Mouse (Mus musculus): ENCODE data around the gene Entpd8. TPM values are rescaled to one million over a fixed set of nuclear protein-coding genes. Genes with fewer than 3 reads are reported as not detected.

Gene Entpd8
- not detected in 2 replicates for polyA plus RNA-seq (2015; fragmentation: Nextera tagmentation; extraction: Ambion mirVana)

DNA sequence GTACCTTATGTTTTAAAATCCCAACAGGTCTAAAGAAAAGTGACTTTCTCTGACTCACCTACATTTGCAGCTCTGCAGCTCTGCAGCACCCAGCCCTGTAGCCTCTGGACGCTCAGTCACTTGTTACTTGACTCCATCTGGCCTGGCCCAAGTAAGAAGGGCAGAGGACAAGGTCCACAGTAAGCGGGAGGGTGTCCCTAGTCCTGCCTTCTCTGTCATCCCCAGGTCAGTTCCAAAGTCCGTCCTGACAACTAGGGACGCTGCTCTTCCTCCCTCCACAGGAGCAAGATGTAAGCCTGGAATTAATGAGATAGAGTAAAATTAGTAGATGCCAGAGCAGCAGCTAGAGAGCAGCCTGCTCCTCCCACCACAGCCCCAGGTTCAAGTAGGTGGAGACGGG lies at the start of gene Entpd8:
Gene Entpd8, plus strand, starts transcription at position 229 of the 400 bp plus-strand sequence.
- no peak within 1 kb of the TSS for H3K4me3 ChIP-seq
- H3K9me3 ChIP-seq, result no peaks in the 10 kb centered on the region
- no peaks in the 10 kb centered on the region for H3K36me3 ChIP-seq (replicated peaks)
- H3K27me3 ChIP-seq (replicated peaks), result no peaks in the 10 kb centered on the region
- WGBS, result 65% methylated on average over 5 of the region's 5 CpGs
- no peak for ATAC-seq (replicated peaks)
- no peak within 1 kb of the TSS for H3K27ac ChIP-seq
- H3K4me1 ChIP-seq, result no peaks in the 10 kb centered on the region
- no peak within 1 kb of the TSS for H3K9ac ChIP-seq
- H3K4me2 ChIP-seq, result no peak within 1 kb of the TSS

GRCm38 (mm10) chr2:25034994-25035393 lies 45.1 kb upstream of the Entpd8 start:
- H3K4me1 ChIP-seq, result no peaks in the 10 kb centered on the region
- H3K27me3 ChIP-seq (replicated peaks), result no peaks in the 10 kb centered on the region
- no peaks in the 10 kb centered on the region for H3K9me3 ChIP-seq
- no peak overlapping the region for H3K9ac ChIP-seq
- ATAC-seq (replicated peaks), result no peak
- H3K4me2 ChIP-seq, result no peak overlapping the region
- H3K27ac ChIP-seq, result no peak overlapping the region
- no peak overlapping the region for H3K4me3 ChIP-seq
- no peaks in the 10 kb centered on the region for H3K36me3 ChIP-seq (replicated peaks)
- 95% methylated on average over 4 of the region's 4 CpGs for WGBS

GRCm38 (mm10) chr2:25040089-25040488 lies 40.0 kb upstream of the Entpd8 start:
- no peak for ATAC-seq (replicated peaks)
- WGBS, result 83% methylated on average over 5 of the region's 5 CpGs
- H3K4me1 ChIP-seq, result no peaks in the 10 kb centered on the region

GRCm38 (mm10) chr2:25050921-25051320 lies 29.2 kb upstream of the Entpd8 start:
- 87% methylated on average over 7 of the region's 7 CpGs for WGBS
- Histone ChIP-seq H3K4me1 (peaks cover 16% of the 10 kb centered on the region), H3K4me3 (no peak overlapping the region), H3K9me3 (no peaks in the 10 kb centered on the region), H3K9ac (no peak overlapping the region), H3K36me3 (replicated peaks) (no peaks in the 10 kb centered on the region), H3K4me2 (no peak overlapping the region), H3K27ac (no peak overlapping the region), H3K27me3 (replicated peaks) (no peaks in the 10 kb centered on the region)
- no peak for ATAC-seq (replicated peaks)

More at GRCm38 (mm10) chr2:25040089-25040488, 40.0 kb upstream of the Entpd8 start:
- Histone ChIP-seq H3K9ac (no peak overlapping the region), H3K4me3 (no peak overlapping the region), H3K4me2 (no peak overlapping the region), H3K27me3 (replicated peaks) (no peaks in the 10 kb centered on the region), H3K36me3 (replicated peaks) (no peaks in the 10 kb centered on the region), H3K9me3 (no peaks in the 10 kb centered on the region), H3K27ac (no peak overlapping the region)

GRCm38 (mm10) chr2:25051450-25051849 lies 28.7 kb upstream of the Entpd8 start:
- Histone ChIP-seq H3K4me3 (no peak overlapping the region), H3K4me2 (no peak overlapping the region), H3K9ac (no peak overlapping the region), H3K36me3 (replicated peaks) (no peaks in the 10 kb centered on the region), H3K27me3 (replicated peaks) (no peaks in the 10 kb centered on the region), H3K27ac (no peak overlapping the region), H3K4me1 (peaks cover 21% of the 10 kb centered on the region), H3K9me3 (no peaks in the 10 kb centered on the region)
- no peak for ATAC-seq (replicated peaks)
- 83% methylated on average over 8 of the region's 8 CpGs for WGBS

DNA sequence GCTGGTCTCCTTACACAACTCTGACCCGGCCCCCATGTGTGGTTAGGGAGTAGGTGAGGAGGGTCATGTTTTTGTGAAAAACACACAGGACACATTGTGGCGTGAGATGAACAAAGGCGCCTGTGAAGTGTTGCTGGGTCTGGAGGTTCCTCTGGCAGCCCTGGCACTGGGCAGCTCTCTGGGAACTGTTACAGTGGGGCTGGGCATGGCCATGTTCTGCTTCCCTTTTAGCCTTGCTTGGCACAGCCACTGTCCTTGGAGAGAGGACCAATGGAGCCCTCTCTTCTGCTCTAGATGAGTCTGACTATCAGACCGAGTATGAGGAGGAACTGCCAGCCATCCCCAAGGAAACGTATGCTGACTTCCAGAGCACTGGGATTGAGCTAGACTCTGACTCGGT lies 27.0 kb upstream of the Entpd8 start:
- Histone ChIP-seq H3K27me3 (replicated peaks) (no peaks in the 10 kb centered on the region), H3K4me3 (no peak overlapping the region), H3K9me3 (no peaks in the 10 kb centered on the region), H3K9ac (no peak overlapping the region), H3K36me3 (replicated peaks) (0 out of 2 replicates have a peak, but pooled peaks cover 3% of the 10 kb centered on the region), H3K4me1 (peaks cover 22% of the 10 kb centered on the region), H3K4me2 (no peak overlapping the region), H3K27ac (no peak overlapping the region)
- 96% methylated on average over 6 of the region's 6 CpGs for WGBS
- ATAC-seq (replicated peaks), result no peak

DNA sequence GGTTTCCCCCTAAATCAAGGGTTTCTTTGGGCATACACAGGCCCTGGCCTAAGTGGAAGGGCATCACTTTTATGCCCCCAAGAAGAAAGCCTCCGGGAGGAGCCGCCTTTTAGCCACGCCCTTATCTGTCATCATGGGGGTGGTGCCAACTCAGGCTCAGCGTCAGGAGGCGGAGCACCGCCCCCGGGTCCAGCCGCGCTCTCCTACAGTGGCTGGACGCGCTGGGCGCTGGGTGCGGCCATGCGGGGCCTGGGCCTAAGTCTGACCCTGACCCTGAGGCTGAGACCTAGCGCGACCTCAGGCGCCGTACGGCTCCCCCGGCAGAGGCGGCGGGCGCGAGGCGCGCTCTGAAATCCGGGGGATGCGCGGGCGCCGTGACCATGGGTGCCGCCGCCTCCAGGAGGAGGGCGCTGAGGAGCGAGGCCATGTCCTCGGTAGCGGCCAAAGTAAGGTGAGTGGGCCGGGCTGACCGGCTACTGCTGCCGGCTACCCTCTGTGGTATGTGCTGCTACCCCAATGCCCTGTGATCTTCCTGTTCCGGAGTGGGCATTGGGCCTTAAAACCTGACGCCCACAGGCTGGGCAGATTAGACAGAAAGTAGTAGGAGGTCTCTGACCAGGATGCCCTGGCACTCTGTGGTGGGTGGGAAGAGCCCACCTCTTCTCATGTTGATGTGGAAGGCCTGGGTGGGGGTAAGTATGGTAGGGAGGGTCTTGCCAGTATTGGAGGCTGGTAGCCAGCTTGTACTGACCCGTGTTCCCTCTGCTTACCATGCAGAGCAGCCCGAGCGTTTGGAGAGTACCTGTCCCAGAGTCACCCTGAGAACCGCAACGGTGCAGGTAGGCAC lies 25.7 kb upstream of the Entpd8 start, which contains the start of gene Nsmf:
Gene Nsmf, plus strand, starts transcription at position 135 of the 847 bp plus-strand sequence.
- Histone ChIP-seq H3K4me3 (peak within 1 kb of the TSS; percentile 83), H3K9me3 (no peaks in the 10 kb centered on the region), H3K4me2 (peak within 1 kb of the TSS; percentile 88), H3K36me3 (replicated peaks) (0 out of 2 replicates have a peak, but pooled peaks cover 6% of the 10 kb centered on the region), H3K27ac (peak within 1 kb of the TSS; percentile 72), H3K9ac (peak within 1 kb of the TSS; percentile 89), H3K27me3 (replicated peaks) (no peaks in the 10 kb centered on the region), H3K4me1 (peaks cover 22% of the 10 kb centered on the region)
- ATAC-seq (replicated peaks), result peak; percentile 91
- WGBS, result 4% methylated on average over 47 of the region's 47 CpGs

DNA sequence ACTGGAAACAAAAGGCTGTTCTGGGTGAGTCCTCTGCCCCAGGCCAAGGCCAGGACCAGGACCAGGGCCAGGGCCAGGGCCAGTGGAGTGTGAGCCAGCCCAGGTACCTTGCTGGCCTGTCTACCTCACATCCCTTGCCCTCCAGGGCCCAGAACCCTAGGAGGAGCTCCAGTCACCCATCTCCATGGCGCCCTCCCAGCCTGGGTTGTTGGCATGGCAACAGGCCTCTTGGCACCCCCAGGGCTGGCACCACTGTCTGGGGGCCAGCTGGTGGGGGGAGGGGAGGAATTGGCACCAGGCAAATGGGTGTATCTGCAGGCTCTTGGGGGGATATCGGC lies 25.1 kb upstream of the Entpd8 start:
- H3K9ac ChIP-seq, result peak overlapping the region; percentile 89
- H3K4me2 ChIP-seq, result peak overlapping the region; percentile 88
- WGBS, result 41% methylated on average over 2 of the region's 2 CpGs
- ATAC-seq (replicated peaks), result peak; percentile 24; the same call in 1 of the 2 replicates
- H3K27ac ChIP-seq, result peak overlapping the region; percentile 72
- H3K27me3 ChIP-seq (replicated peaks), result no peaks in the 10 kb centered on the region
- peak overlapping the region; percentile 83 for H3K4me3 ChIP-seq
- no peaks in the 10 kb centered on the region for H3K9me3 ChIP-seq
- H3K36me3 ChIP-seq (replicated peaks), result peaks cover 11% of the 10 kb centered on the region; the same call in 1 of the 2 replicates
- H3K4me1 ChIP-seq, result peaks cover 22% of the 10 kb centered on the region

DNA sequence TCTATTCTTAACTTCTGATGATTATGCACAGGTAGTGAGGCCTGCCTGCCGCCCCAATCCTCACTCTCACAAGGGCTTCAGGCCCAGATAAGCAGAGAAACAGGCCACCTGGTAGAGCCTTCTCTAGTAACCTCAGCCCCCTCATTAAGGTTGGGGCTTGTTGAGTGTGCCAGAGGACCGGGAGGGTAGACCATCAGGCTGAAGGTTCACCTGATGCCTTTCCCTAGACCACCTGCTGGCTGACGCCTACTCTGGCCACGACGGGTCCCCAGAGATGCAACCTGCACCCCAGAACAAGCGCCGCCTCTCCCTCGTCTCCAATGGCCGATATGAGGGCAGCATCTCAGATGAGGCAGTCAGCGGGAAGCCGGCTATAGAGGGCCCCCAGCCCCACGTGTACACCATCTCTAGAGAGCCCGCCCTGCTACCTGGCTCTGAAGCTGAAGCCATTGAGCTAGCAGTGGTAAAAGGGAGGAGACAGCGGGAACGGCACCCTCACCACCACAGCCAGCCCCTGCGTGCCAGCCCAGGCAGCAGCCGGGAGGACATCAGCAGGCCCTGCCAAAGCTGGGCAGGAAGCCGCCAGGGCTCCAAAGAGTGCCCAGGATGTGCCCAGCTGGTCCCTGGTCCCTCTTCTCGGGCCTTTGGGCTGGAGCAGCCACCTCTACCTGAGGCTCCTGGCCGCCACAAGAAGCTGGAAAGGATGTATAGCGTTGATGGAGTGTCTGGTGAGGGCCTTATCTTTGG lies 24.5 kb upstream of the Entpd8 start:
- no peaks in the 10 kb centered on the region for H3K9me3 ChIP-seq
- 87% methylated on average over 21 of the region's 21 CpGs for WGBS
- peak overlapping the region; percentile 83 for H3K4me3 ChIP-seq
- H3K36me3 ChIP-seq (replicated peaks), result peaks cover 17% of the 10 kb centered on the region
- peak overlapping the region; percentile 88 for H3K4me2 ChIP-seq
- H3K4me1 ChIP-seq, result peaks cover 22% of the 10 kb centered on the region
- H3K9ac ChIP-seq, result peak overlapping the region; percentile 89
- peak overlapping the region; percentile 72; the same call in 1 of the 2 replicates for H3K27ac ChIP-seq
- ATAC-seq (replicated peaks), result peak; percentile 10; the same call in 1 of the 2 replicates
- H3K27me3 ChIP-seq (replicated peaks), result no peaks in the 10 kb centered on the region

GRCm38 (mm10) chr2:25058926-25059325 lies 21.2 kb upstream of the Entpd8 start:
- Histone ChIP-seq H3K9me3 (no peaks in the 10 kb centered on the region), H3K36me3 (replicated peaks) (peaks cover 17% of the 10 kb centered on the region), H3K4me2 (no peak overlapping the region), H3K9ac (no peak overlapping the region), H3K27ac (no peak overlapping the region), H3K27me3 (replicated peaks) (no peaks in the 10 kb centered on the region), H3K4me3 (no peak overlapping the region), H3K4me1 (peaks cover 21% of the 10 kb centered on the region)
- no peak for ATAC-seq (replicated peaks)
- WGBS, result 90% methylated on average over 7 of the region's 7 CpGs

DNA sequence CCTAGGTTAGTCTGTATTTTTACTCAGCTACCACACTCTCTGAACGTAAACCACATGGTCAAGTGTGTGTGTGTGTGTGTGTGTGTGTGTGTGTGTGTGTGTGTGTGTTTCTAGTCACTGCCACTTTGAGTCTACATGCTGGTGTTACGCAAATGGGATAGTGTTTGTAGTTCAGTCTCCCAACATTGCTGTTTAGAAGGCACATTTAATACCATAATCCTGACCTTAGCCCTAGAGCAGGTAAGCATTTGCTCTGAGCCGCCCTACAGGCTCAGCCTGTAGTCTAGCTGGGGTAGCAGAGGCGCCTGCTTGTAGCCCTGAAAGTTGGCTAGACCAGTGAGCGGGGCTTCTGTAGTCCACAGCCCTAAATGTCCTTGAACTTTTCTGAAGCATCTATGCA lies 16.6 kb upstream of the Entpd8 start:
- no peaks in the 10 kb centered on the region for H3K4me1 ChIP-seq
- no peak overlapping the region for H3K27ac ChIP-seq
- no peak overlapping the region for H3K4me2 ChIP-seq
- peaks cover 14% of the 10 kb centered on the region for H3K36me3 ChIP-seq (replicated peaks)
- no peaks in the 10 kb centered on the region for H3K9me3 ChIP-seq
- ATAC-seq (replicated peaks), result no peak
- 97% methylated on average over 5 of the region's 5 CpGs for WGBS
- H3K9ac ChIP-seq, result no peak overlapping the region
- H3K4me3 ChIP-seq, result no peak overlapping the region
- H3K27me3 ChIP-seq (replicated peaks), result no peaks in the 10 kb centered on the region

- Histone ChIP-seq H3K9me3 (no peaks in the 10 kb centered on the region), H3K36me3 (replicated peaks) (peaks cover 12% of the 10 kb centered on the region), H3K27me3 (replicated peaks) (no peaks in the 10 kb centered on the region), H3K4me3 (no peak overlapping the region), H3K4me1 (no peaks in the 10 kb centered on the region), H3K4me2 (no peak overlapping the region), H3K27ac (no peak overlapping the region), H3K9ac (no peak overlapping the region)
- WGBS, result 97% methylated on average over 1 of the region's 1 CpGs
- no peak for ATAC-seq (replicated peaks)
These were observed 15.8 kb upstream of the Entpd8 start for GRCm38 (mm10) chr2:25064285-25064684.

All from midbrain, embryonic 15.5 days (tissue).